Mouse (Mus musculus) liver, embryonic 11.5 days (tissue): Measurements from ENCODE around the gene 4930402H24Rik. TPM values are rescaled to one million over a fixed set of nuclear protein-coding genes. Genes with fewer than 3 reads are reported as not detected.

Experiments
- ATAC-seq: fragments of 200-750 bp; cut with Nextera tagmentation; replicated peaks from 2 replicates; pipeline ENCODE4 v1.8.0; 2017; ENCODE audit warnings: moderate number of reproducible peaks, mild to moderate bottlenecking, moderate TSS enrichment, moderate library complexity; ENCODE audit not compliant: low FRiP score
- DNase-seq: peaks from one replicate; pipeline ENCODE4 v3.0.0-alpha.2; 2017; ENCODE audit warnings: low spot score
- H3K27ac ChIP-seq: fragments of 300-500 bp; sonication (generic); 2 replicates; pipeline ENCODE4 v1.5.1; 2014; ENCODE audit warnings: mild to moderate bottlenecking, low read depth, low read length, control low read depth
- H3K27me3 ChIP-seq: fragments of 300-500 bp; sonication (generic); replicated peaks from 2 replicates; pipeline ENCODE4 v1.6.1; 2014; ENCODE audit warnings: low read length, mixed read lengths; ENCODE audit not compliant: control insufficient read depth, insufficient read depth
- H3K36me3 ChIP-seq: fragments of 300-500 bp; sonication (generic); 2 replicates; pipeline ENCODE4 v1.6.1; 2014; ENCODE audit warnings: mild to moderate bottlenecking, low read length, moderate library complexity, mixed read lengths; ENCODE audit not compliant: control insufficient read depth, insufficient read depth
- H3K4me1 ChIP-seq: fragments of 300-500 bp; sonication (generic); replicated peaks from 2 replicates; pipeline ENCODE4 v1.6.1; 2014; ENCODE audit warnings: low read length, mixed read lengths; ENCODE audit not compliant: control insufficient read depth, insufficient read depth
- H3K4me2 ChIP-seq: fragments of 300-500 bp; sonication (generic); 2 replicates; pipeline ENCODE4 v1.6.1; 2014; ENCODE audit warnings: mild to moderate bottlenecking, control low read depth, moderate library complexity
- H3K4me3 ChIP-seq: fragments of 300-500 bp; sonication (generic); 2 replicates; pipeline ENCODE4 v1.5.1; 2014; ENCODE audit warnings: low read depth, low read length, control low read depth
- H3K9ac ChIP-seq: fragments of 300-500 bp; sonication (generic); 2 replicates; pipeline ENCODE4 v1.6.1; 2014; ENCODE audit warnings: low read depth, low read length, control low read depth
- H3K9me3 ChIP-seq: fragments of 300-500 bp; sonication (generic); 2 replicates; pipeline ENCODE4 v1.6.1; 2016; ENCODE audit warnings: low read length, inconsistent platforms, mixed read lengths; ENCODE audit not compliant: control insufficient read depth
- WGBS: fragments of 180-500 bp; shearing (Covaris S2); extraction: QIAGEN DNeasy Blood & Tissue Kit; methylation state at CpG from one replicate; pipeline ENCODE4 v1.1.7; 2014; 5-methylcytosine and 5-hydroxymethylcytosine counted together
- polyA plus RNA-seq: library from polyadenylated mRNA; unstranded; fragments of >200 nt; fragmentation: Nextera tagmentation; extraction: Ambion mirVana; gene quantifications from 2 replicates; pipeline ENCODE4 v1.2.1, GENCODE M21; 2014

Gene 4930402H24Rik
- polyA plus RNA-seq, 1 experiment from 2014 or later: 20.6 TPM

GRCm38 (mm10) chr2:130917686-130918085, 11.5 kb upstream of the 4930402H24Rik start:
- ATAC-seq (no peak), DNase-seq (no peak)
- Histone ChIP-seq H3K27me3 (no peaks in the 10 kb centered on the region), H3K4me2 (no peak overlapping the region), H3K9ac (no peak overlapping the region), H3K27ac (no peak overlapping the region), H3K9me3 (no peaks in the 10 kb centered on the region), H3K4me3 (no peak overlapping the region), H3K4me1 (no peaks in the 10 kb centered on the region), H3K36me3 (no peaks in the 10 kb centered on the region)
- WGBS: 88% methylated on average over 1 of the region's 1 CpGs

DNA sequence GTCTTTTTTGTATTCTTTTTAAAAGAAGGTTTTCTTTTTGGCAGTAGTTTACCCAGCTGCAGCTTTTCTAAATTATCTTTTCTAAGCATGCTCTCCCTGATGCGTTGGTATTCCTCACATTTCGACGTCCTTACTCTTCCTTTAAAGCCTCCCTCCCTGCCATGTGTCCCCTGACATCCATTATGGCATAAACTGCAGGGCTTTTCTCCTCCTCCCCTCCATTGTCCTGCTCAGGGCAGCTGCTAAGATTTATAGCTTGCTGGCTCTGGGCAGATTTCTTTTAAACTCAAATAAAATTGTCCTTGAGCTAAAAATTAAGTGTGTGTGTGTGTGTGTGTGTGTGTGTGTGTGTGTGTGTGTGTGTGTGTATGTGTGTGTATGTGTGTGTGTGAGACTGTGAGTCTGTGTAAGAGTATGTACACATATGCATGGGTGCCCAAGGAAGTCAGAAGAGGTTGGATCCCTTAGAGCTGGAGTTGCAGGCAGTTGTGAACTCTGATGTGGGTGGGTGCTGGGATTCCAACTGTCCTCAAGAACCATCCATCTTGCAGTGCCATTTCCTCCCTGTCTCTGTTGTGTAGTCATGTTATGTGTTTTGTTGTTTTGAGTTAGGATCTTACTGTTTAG, 10.4 kb upstream of the 4930402H24Rik start:
- Histone ChIP-seq H3K4me3 (no peak overlapping the region), H3K36me3 (no peaks in the 10 kb centered on the region), H3K4me1 (no peaks in the 10 kb centered on the region), H3K27ac (no peak overlapping the region), H3K27me3 (no peaks in the 10 kb centered on the region), H3K4me2 (no peak overlapping the region), H3K9ac (no peak overlapping the region), H3K9me3 (no peaks in the 10 kb centered on the region)
- WGBS: 68% methylated on average over 3 of the region's 3 CpGs
- no peak for DNase-seq
- ATAC-seq: no peak

DNA sequence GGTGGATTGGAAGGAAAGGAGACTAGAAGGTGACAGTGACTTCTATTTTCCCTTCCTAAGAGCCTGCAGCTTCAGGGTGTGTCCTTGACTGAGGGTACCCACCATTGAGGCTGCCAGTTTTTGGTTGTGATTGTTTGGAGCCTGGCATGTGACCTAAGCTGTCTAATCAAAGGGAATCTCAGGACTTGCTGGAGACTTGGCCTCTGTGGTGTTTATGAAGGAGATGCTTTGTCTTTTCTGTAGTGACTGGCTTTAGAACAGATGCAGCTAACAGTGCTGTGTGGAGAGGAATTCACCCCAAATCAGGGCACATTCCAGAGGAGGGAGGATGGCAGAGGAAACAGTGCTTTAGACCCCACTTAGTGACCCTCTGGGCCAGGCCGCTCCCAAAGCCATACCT, 8.7 kb upstream of the 4930402H24Rik start:
- WGBS: 90% methylated on average over 1 of the region's 1 CpGs
- Histone ChIP-seq H3K36me3 (no peaks in the 10 kb centered on the region), H3K9ac (no peak overlapping the region), H3K4me1 (no peaks in the 10 kb centered on the region), H3K27ac (no peak overlapping the region), H3K4me3 (no peak overlapping the region), H3K4me2 (no peak overlapping the region), H3K27me3 (no peaks in the 10 kb centered on the region), H3K9me3 (no peaks in the 10 kb centered on the region)
- no peak for ATAC-seq
- no peak for DNase-seq

DNA sequence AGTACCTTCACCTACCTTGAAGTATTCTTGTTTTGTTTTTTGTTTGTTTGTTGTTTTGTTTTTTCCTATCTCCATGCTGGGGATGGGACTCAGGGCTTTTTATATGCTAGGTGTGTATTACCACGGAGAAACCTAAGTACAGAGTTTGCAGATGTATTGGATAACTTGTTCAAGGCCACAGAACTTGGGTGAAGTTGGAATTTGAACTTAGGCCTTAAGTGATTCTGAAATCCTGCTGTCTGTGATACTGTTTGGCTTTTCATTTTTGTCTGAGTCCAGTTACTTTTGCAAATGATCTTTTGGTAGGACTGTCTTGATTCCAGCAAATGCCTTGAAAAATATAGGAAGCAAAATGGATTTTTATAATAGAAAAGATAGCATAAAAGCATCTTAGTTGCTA, 5.5 kb upstream of the 4930402H24Rik start:
- no peaks in the 10 kb centered on the region for H3K27me3 ChIP-seq
- no peak for ATAC-seq
- H3K9ac ChIP-seq: no peak overlapping the region
- H3K4me3 ChIP-seq: no peak overlapping the region
- H3K27ac ChIP-seq: no peak overlapping the region
- no peaks in the 10 kb centered on the region for H3K36me3 ChIP-seq
- no peak overlapping the region for H3K4me2 ChIP-seq
- H3K9me3 ChIP-seq: no peaks in the 10 kb centered on the region
- no peak for DNase-seq
- H3K4me1 ChIP-seq: peaks cover 10% of the 10 kb centered on the region
- WGBS: 68% methylated on average over 1 of the region's 1 CpGs

DNA sequence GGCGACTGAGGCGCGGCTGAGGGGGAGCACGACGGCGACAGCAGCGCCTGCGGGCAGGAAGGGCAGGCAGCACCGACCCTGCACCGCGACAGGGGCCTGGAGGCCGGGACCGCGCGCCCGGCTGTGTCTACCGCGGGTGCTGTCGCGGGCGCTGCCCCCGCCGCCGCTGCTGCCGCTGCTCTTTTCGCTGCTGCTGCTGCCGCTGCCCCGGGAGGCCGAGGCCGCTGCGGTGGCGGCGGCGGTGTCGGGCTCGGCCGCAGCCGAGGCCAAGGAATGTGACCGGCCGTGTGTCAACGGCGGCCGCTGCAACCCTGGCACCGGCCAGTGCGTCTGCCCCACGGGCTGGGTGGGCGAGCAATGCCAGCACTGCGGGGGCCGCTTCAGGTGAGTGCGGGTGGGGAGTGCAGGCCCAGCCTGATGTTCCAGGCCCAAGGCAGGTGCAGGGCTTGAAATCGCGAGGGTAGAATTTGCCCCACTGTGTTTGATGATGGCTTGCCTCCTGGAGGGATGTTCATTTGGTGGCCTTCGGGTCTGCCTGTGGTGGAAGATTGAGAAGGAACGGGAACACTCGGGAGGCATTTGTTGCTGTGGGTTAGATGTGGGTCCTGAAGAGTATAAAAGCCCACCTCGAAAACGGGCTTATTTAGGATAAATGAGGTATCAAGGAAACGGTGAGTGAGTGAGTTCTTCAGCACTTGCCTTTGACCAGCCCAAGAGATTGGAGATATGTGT, 544 bp upstream of the 4930402H24Rik start:
- H3K27ac ChIP-seq: peak overlapping the region; percentile 63; the same call in 1 of the 2 replicates
- no peaks in the 10 kb centered on the region for H3K9me3 ChIP-seq
- peak; percentile 56; the same call in 1 of the 2 replicates for ATAC-seq
- peak overlapping the region; percentile 99 for H3K4me3 ChIP-seq
- under 1% methylated on average over 55 of the region's 58 CpGs for WGBS
- peak; percentile 61 for DNase-seq
- peak overlapping the region; percentile 89 for H3K9ac ChIP-seq
- no peaks in the 10 kb centered on the region for H3K27me3 ChIP-seq
- no peaks in the 10 kb centered on the region for H3K36me3 ChIP-seq
- H3K4me2 ChIP-seq: peak overlapping the region; percentile 93
- peaks cover 12% of the 10 kb centered on the region for H3K4me1 ChIP-seq

GRCm38 (mm10) chr2:130898783-130899182, 7.4 kb downstream of the 4930402H24Rik start:
- no peaks in the 10 kb centered on the region for H3K4me1 ChIP-seq
- 0 out of 2 replicates have a peak, but pooled peaks have one; percentile 12 for ATAC-seq
- no peak for DNase-seq
- H3K9ac ChIP-seq: no peak overlapping the region
- WGBS: 72% methylated on average over 2 of the region's 2 CpGs
- no peaks in the 10 kb centered on the region for H3K9me3 ChIP-seq
- no peaks in the 10 kb centered on the region for H3K27me3 ChIP-seq
- H3K36me3 ChIP-seq: no peaks in the 10 kb centered on the region
- H3K27ac ChIP-seq: peak overlapping the region; percentile 62; the same call in 1 of the 2 replicates
- no peak overlapping the region for H3K4me2 ChIP-seq
- H3K4me3 ChIP-seq: no peak overlapping the region

GRCm38 (mm10) chr2:130897856-130898255, 8.3 kb downstream of the 4930402H24Rik start:
- 82% methylated on average over 2 of the region's 2 CpGs for WGBS
- no peak for DNase-seq
- Histone ChIP-seq H3K4me1 (no peaks in the 10 kb centered on the region), H3K4me2 (peak overlapping the region; percentile 30; the same call in 1 of the 2 replicates), H3K36me3 (no peaks in the 10 kb centered on the region), H3K27ac (peak overlapping the region; percentile 62), H3K4me3 (no peak overlapping the region), H3K27me3 (no peaks in the 10 kb centered on the region), H3K9me3 (no peaks in the 10 kb centered on the region), H3K9ac (no peak overlapping the region)
- peak; percentile 68 for ATAC-seq

GRCm38 (mm10) chr2:130896944-130897343, 9.3 kb downstream of the 4930402H24Rik start:
- H3K27me3 ChIP-seq: no peaks in the 10 kb centered on the region
- DNase-seq: no peak
- H3K4me1 ChIP-seq: no peaks in the 10 kb centered on the region
- no peak overlapping the region for H3K4me3 ChIP-seq
- ATAC-seq: no peak
- no peak overlapping the region for H3K9ac ChIP-seq
- 94% methylated on average over 2 of the region's 2 CpGs for WGBS
- H3K36me3 ChIP-seq: no peaks in the 10 kb centered on the region
- no peak overlapping the region for H3K27ac ChIP-seq
- no peak overlapping the region for H3K4me2 ChIP-seq
- no peaks in the 10 kb centered on the region for H3K9me3 ChIP-seq

- H3K27me3 ChIP-seq: no peaks in the 10 kb centered on the region
- DNase-seq (no peak), ATAC-seq (no peak)
- no peak overlapping the region for H3K9ac ChIP-seq
- no peaks in the 10 kb centered on the region for H3K4me1 ChIP-seq
- no peak overlapping the region for H3K4me2 ChIP-seq
- H3K9me3 ChIP-seq: no peaks in the 10 kb centered on the region
- 67% methylated on average over 1 of the region's 1 CpGs for WGBS
- H3K4me3 ChIP-seq: no peak overlapping the region
- H3K27ac ChIP-seq: no peak overlapping the region
- H3K36me3 ChIP-seq: no peaks in the 10 kb centered on the region; the same call in 1 of the 2 replicates
These were observed 18.8 kb downstream of the 4930402H24Rik start for GRCm38 (mm10) chr2:130887456-130887855.
